ENCODE assay signal across 28 mouse cellular contexts in the genomic region with DNA sequence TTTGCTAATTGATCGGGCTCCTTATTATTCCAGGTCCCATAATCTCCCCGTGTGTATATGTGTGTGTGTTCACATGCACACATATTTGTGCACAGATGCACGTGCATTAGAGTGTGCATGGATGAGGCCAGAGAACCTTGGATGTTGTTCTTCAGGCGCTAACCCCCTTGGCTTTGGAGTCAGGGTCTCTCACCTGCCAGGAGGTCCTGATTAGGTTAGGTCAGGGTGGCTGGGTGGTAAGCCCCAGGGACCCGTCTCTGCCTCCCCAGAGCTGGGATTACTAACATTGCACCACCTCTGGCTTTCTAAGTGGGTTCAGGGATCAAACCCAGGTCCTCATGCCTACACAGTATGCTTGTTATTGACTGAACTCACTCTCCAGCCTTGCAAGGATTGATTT.
"Had no signal": no experiment of that assay in that cellular context is flagged by ENCODE, and none has a peak within 500 bp of the region (broad histone marks: within the 10 kb centered on the region; RNA-seq: fewer than 3 reads in every experiment).

No protein-coding gene starts in this region.

- H3K4me3 ChIP-seq: embryonic facial prominence, embryonic 10.5 days; embryonic facial prominence, embryonic 12.5 days; embryonic facial prominence, embryonic 13.5 days; embryonic facial prominence, embryonic 15.5 days; erythroblast, embryonic 14.5 days; forebrain, embryonic 10.5 days; forebrain, embryonic 12.5 days; forebrain, embryonic 13.5 days; forebrain, embryonic 15.5 days; gastrocnemius, adult 2 months had no signal

- H3K27ac ChIP-seq: embryonic facial prominence, embryonic 10.5 days; embryonic facial prominence, embryonic 12.5 days; embryonic facial prominence, embryonic 13.5 days; embryonic facial prominence, embryonic 15.5 days; forebrain, embryonic 10.5 days; forebrain, embryonic 12.5 days; forebrain, embryonic 13.5 days; forebrain, embryonic 15.5 days; gastrocnemius, adult 2 months had no signal

- H3K9ac ChIP-seq: embryonic facial prominence, embryonic 12.5 days; embryonic facial prominence, embryonic 13.5 days; embryonic facial prominence, embryonic 15.5 days; forebrain, embryonic 12.5 days; forebrain, embryonic 13.5 days; forebrain, embryonic 15.5 days; forebrain, postnatal 0 days had no signal

- H3K4me1 ChIP-seq: embryonic facial prominence, embryonic 10.5 days; embryonic facial prominence, embryonic 12.5 days; embryonic facial prominence, embryonic 13.5 days; embryonic facial prominence, embryonic 15.5 days; forebrain, embryonic 10.5 days; forebrain, embryonic 12.5 days; forebrain, embryonic 13.5 days; forebrain, embryonic 15.5 days had no signal

- DNase-seq: cerebellum, adult 18-20 months; cerebellum, adult 2 months; cerebellum, adult 8-10 months; cerebellum, adult 9-10 months; cerebellum, adult 9-11 months; cerebellum, postnatal 10 days; cerebellum, postnatal 14 days; cerebellum, postnatal 25 days; cerebellum, postnatal 36 days; embryo, embryonic 11 days; forebrain, postnatal 0 days; gastrocnemius, adult 2 months; gastrocnemius, postnatal 10 days; gastrocnemius, postnatal 14 days; gastrocnemius, postnatal 25 days; gastrocnemius, postnatal 36 days; heart, adult 18-20 months had no signal

- H3K27me3 ChIP-seq: embryonic facial prominence, embryonic 12.5 days; embryonic facial prominence, embryonic 13.5 days; embryonic facial prominence, embryonic 15.5 days; forebrain, embryonic 12.5 days; forebrain, embryonic 13.5 days; forebrain, embryonic 15.5 days had no signal

- ATAC-seq: forebrain, embryonic 13.5 days; forebrain, embryonic 14.5 days; forebrain, embryonic 15.5 days; forebrain, embryonic 16.5 days; forebrain, postnatal 0 days had no signal

- H3K9me3 ChIP-seq: embryonic facial prominence, embryonic 10.5 days; embryonic facial prominence, embryonic 12.5 days; embryonic facial prominence, embryonic 13.5 days; embryonic facial prominence, embryonic 15.5 days; forebrain, embryonic 10.5 days; forebrain, embryonic 12.5 days; forebrain, embryonic 13.5 days; forebrain, embryonic 15.5 days had no signal

- H3K4me2 ChIP-seq: embryonic facial prominence, embryonic 12.5 days; embryonic facial prominence, embryonic 13.5 days; embryonic facial prominence, embryonic 15.5 days; forebrain, embryonic 12.5 days; forebrain, embryonic 13.5 days; forebrain, embryonic 15.5 days had no signal
